In genomic region chr1:180265399-180265798, GRCm38 (mm10) we compare ENCODE assay signal across 8 mouse cellular contexts. TPM values are rescaled to one million over a fixed set of nuclear protein-coding genes. Genes with fewer than 3 reads are reported as not detected.
DNase-seq lines count a peak whose midpoint lies in the region; ATAC-seq lines count a peak whose summit lies in the region.

No protein-coding gene starts in this region.

- H3K9ac ChIP-seq in neural tube, embryonic 11.5 days (ENCODE audit: low read length): no peak overlapping the region
- H3K9ac ChIP-seq in hindbrain, embryonic 12.5 days: no peak overlapping the region
- no peak overlapping the region for H3K9ac ChIP-seq in liver, embryonic 11.5 days (ENCODE audit: low read depth, low read length)
- no peak overlapping the region for H3K9ac ChIP-seq in neural tube, embryonic 15.5 days (replicated peaks)

- H3K4me3 ChIP-seq in neural tube, embryonic 11.5 days (ENCODE audit: low read depth, low read length): no peak overlapping the region
- H3K4me3 ChIP-seq in embryonic facial prominence, embryonic 10.5 days: peak overlapping the region; percentile 29; the same call in 1 of the 2 replicates
- H3K4me3 ChIP-seq in hindbrain, embryonic 12.5 days: no peak overlapping the region
- H3K4me3 ChIP-seq in liver, embryonic 11.5 days (ENCODE audit: low read depth, low read length): no peak overlapping the region
- no peak overlapping the region for H3K4me3 ChIP-seq in neural tube, embryonic 15.5 days (replicated peaks)

- H3K27me3 ChIP-seq in neural tube, embryonic 11.5 days (ENCODE audit: control insufficient read depth, insufficient read depth, low read length): no peaks in the 10 kb centered on the region
- H3K27me3 ChIP-seq in embryonic facial prominence, embryonic 10.5 days (replicated peaks; ENCODE audit: low read depth, poor library complexity, severe bottlenecking): peaks cover 22% of the 10 kb centered on the region
- peaks cover 8% of the 10 kb centered on the region; the same call in 1 of the 2 replicates for H3K27me3 ChIP-seq in hindbrain, embryonic 12.5 days
- H3K27me3 ChIP-seq in liver, embryonic 11.5 days (replicated peaks; ENCODE audit: control insufficient read depth, insufficient read depth, low read length): peaks cover 4% of the 10 kb centered on the region; the same call in 1 of the 2 replicates
- peaks cover 6% of the 10 kb centered on the region; the same call in 1 of the 2 replicates for H3K27me3 ChIP-seq in neural tube, embryonic 15.5 days (replicated peaks)

- DNase-seq in neural tube, embryonic 11.5 days (ENCODE audit: low spot score): peak; percentile 55
- DNase-seq in neural tube, embryonic 10.5 days (ENCODE audit: extremely low spot score, low spot score): no peak
- DNase-seq in embryonic facial prominence, embryonic 10.5 days (ENCODE audit: low spot score): peak; percentile 55
- no peak for DNase-seq in liver, embryonic 11.5 days (ENCODE audit: low spot score)
- no peak for DNase-seq in right cerebral cortex, postnatal 4 days
- DNase-seq in frontal cortex, postnatal 25 days (ENCODE audit: low spot score in 2 of 2): no peak

- no peak overlapping the region for H3K27ac ChIP-seq in neural tube, embryonic 11.5 days (ENCODE audit: low read depth, low read length)
- peak overlapping the region; percentile 19; the same call in 1 of the 2 replicates for H3K27ac ChIP-seq in embryonic facial prominence, embryonic 10.5 days (replicated peaks)
- H3K27ac ChIP-seq in hindbrain, embryonic 12.5 days: no peak overlapping the region
- no peak overlapping the region for H3K27ac ChIP-seq in liver, embryonic 11.5 days (ENCODE audit: low read depth, low read length)
- no peak overlapping the region for H3K27ac ChIP-seq in neural tube, embryonic 15.5 days (replicated peaks)

- WGBS in neural tube, embryonic 11.5 days: 14% methylated on average over 7 of the region's 7 CpGs
- WGBS in embryonic facial prominence, embryonic 10.5 days: 11% methylated on average over 7 of the region's 7 CpGs
- 12% methylated on average over 7 of the region's 7 CpGs for WGBS in hindbrain, embryonic 12.5 days
- 12% methylated on average over 7 of the region's 7 CpGs for WGBS in liver, embryonic 11.5 days
- 16% methylated on average over 7 of the region's 7 CpGs for WGBS in neural tube, embryonic 15.5 days

- H3K36me3 ChIP-seq in neural tube, embryonic 11.5 days (ENCODE audit: control insufficient read depth, insufficient read depth, low read length): no peaks in the 10 kb centered on the region
- H3K36me3 ChIP-seq in embryonic facial prominence, embryonic 10.5 days (replicated peaks): no peaks in the 10 kb centered on the region
- H3K36me3 ChIP-seq in hindbrain, embryonic 12.5 days: no peaks in the 10 kb centered on the region
- H3K36me3 ChIP-seq in liver, embryonic 11.5 days (ENCODE audit: control insufficient read depth, insufficient read depth, low read length): no peaks in the 10 kb centered on the region
- H3K36me3 ChIP-seq in neural tube, embryonic 15.5 days: no peaks in the 10 kb centered on the region

- no peak overlapping the region for H3K4me2 ChIP-seq in neural tube, embryonic 11.5 days (ENCODE audit: low read depth)
- peak overlapping the region; percentile 6; the same call in 1 of the 2 replicates for H3K4me2 ChIP-seq in hindbrain, embryonic 12.5 days (replicated peaks)
- H3K4me2 ChIP-seq in liver, embryonic 11.5 days: peak overlapping the region; percentile 46
- H3K4me2 ChIP-seq in neural tube, embryonic 15.5 days: peak overlapping the region; percentile 13

- H3K4me1 ChIP-seq in neural tube, embryonic 11.5 days (ENCODE audit: control insufficient read depth, insufficient read depth, low read length): no peaks in the 10 kb centered on the region
- H3K4me1 ChIP-seq in embryonic facial prominence, embryonic 10.5 days: peaks cover 14% of the 10 kb centered on the region
- H3K4me1 ChIP-seq in hindbrain, embryonic 12.5 days: peaks cover 11% of the 10 kb centered on the region
- H3K4me1 ChIP-seq in liver, embryonic 11.5 days (replicated peaks; ENCODE audit: control insufficient read depth, insufficient read depth, low read length): peaks cover 26% of the 10 kb centered on the region
- peaks cover 2% of the 10 kb centered on the region; the same call in 1 of the 2 replicates for H3K4me1 ChIP-seq in neural tube, embryonic 15.5 days

- no peaks in the 10 kb centered on the region for H3K9me3 ChIP-seq in neural tube, embryonic 11.5 days (ENCODE audit: control insufficient read depth, low read length)
- no peaks in the 10 kb centered on the region for H3K9me3 ChIP-seq in embryonic facial prominence, embryonic 10.5 days
- H3K9me3 ChIP-seq in hindbrain, embryonic 12.5 days (replicated peaks): no peaks in the 10 kb centered on the region
- no peaks in the 10 kb centered on the region for H3K9me3 ChIP-seq in liver, embryonic 11.5 days (ENCODE audit: control insufficient read depth, low read length)
- no peaks in the 10 kb centered on the region for H3K9me3 ChIP-seq in neural tube, embryonic 15.5 days (replicated peaks)

- no peak for ATAC-seq in neural tube, embryonic 11.5 days (ENCODE audit: insufficient read depth, low FRiP score, low TSS enrichment)
- ATAC-seq in hindbrain, embryonic 12.5 days (ENCODE audit: low FRiP score): no peak
- no peak for ATAC-seq in liver, embryonic 11.5 days (replicated peaks; ENCODE audit: low FRiP score)
- no peak for ATAC-seq in neural tube, embryonic 15.5 days (ENCODE audit: low FRiP score)

RNA-seq across cellular contexts. Expression of gene Psen2, which starts 2.2 kb away (rescaled TPM):
- 6.4 and 7.5 TPM in 2 replicates for polyA plus RNA-seq in neural tube, embryonic 11.5 days (2014; fragmentation: Nextera tagmentation; extraction: Ambion mirVana)
- 7.1 and 7.2 TPM in 2 replicates for polyA plus RNA-seq in embryonic facial prominence, embryonic 10.5 days (2016; fragmentation: Nextera tagmentation; extraction: Ambion mirVana)
- 10.3 and 10.4 TPM in 2 replicates for polyA plus RNA-seq in hindbrain, embryonic 12.5 days (2016; fragmentation: Nextera tagmentation; extraction: Ambion mirVana)
- polyA plus RNA-seq in liver, embryonic 11.5 days (2014; fragmentation: Nextera tagmentation; extraction: Ambion mirVana): 30.9 and 31.3 TPM in 2 replicates
- 16.8 and 19.8 TPM in 2 replicates for polyA plus RNA-seq in neural tube, embryonic 15.5 days (2015; fragmentation: Nextera tagmentation; extraction: Ambion mirVana)

Comparison
In these comparisons a context has a peak if more than half of its experiments do, and no peak if none do; other contexts are left out.
1. DNase-seq: peak in neural tube, embryonic 11.5 days (single experiment) and embryonic facial prominence, embryonic 10.5 days (single experiment); none in neural tube, embryonic 10.5 days (single experiment), liver, embryonic 11.5 days (single experiment), right cerebral cortex, postnatal 4 days (single experiment) and frontal cortex, postnatal 25 days (0 of 2).